Mouse (Mus musculus) thymus, postnatal 4 days (tissue): ENCODE data around the gene Vmn2r91.
"Not testable (repeated sequence)": the region's sequence is repeated elsewhere in the genome, so short reads cannot be mapped to it uniquely, and the experiment has no call there.

Experiments
- DNase-seq: peaks from one replicate; pipeline ENCODE4 v3.0.0; 2021

Gene Vmn2r91

DNA sequence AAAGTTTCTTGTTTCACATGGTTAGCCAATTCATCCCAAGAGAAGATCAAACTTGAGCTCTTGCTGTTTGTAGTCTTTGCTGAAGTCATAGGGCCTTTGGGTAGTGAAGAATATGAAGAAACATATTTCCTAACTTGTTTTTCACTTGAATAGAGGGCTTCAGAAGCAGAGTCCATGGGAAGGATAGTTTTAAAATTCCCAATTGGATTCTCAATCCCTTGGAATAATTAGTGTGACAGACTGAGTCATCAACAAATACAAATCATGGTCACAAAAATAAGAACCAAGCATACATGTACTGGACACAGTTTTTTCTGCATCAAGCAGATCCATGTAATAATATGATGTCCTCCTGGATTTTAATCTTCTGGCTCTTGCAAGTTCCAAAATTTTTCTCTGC, at the start of gene Vmn2r91:
Gene Vmn2r91 (plus strand): TSS at position 301 of the 400 bp plus-strand sequence.
- not testable (repeated sequence) for DNase-seq

DNA sequence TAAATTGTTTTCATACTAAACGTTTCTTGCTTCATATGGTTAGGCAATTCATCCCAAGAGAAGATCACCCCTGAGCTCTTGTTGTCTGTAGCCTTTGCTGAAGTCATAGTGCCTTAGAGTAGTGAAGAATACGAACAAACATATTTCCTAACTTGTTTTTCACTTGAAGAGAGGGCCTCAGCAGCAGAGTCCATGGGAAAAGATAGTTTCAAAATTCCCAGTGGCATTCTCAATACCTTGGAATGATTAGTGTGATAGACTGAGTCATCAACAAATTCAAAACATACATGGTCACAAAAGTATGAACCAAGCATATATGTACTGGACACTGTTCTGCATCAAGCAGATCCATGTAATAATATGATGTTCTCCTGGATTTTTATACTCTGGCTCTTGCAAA, 35.7 kb upstream of the Vmn2r91 start, which contains the start of gene Vmn2r124:
Gene Vmn2r124 (plus strand): TSS at position 301 of the 400 bp plus-strand sequence.
- no peak for DNase-seq

GRCm38 (mm10) chr17:18095626-18096025, 10.8 kb downstream of the Vmn2r91 start:
- DNase-seq = not testable (repeated sequence)

DNA sequence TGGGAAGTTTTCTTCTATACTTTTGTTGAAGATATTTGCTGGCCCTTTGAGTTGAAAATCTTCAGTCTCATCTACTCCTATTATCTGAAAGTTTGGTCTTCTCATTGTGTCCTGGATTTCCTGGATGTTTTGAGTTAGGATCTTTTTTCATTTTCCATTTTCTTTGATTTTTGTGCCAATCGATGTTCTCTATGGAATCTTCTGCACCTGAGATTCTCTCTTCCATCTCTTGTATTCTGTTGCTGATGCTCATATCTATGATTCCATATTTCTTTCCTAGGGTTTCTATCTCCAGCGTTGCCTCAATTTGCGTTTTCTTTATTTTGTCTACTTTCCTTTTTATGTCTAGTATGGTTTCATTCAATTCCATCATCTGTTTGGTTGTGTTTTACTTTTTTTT, 17.4 kb downstream of the Vmn2r91 start:
- DNase-seq = not testable (repeated sequence)

DNA sequence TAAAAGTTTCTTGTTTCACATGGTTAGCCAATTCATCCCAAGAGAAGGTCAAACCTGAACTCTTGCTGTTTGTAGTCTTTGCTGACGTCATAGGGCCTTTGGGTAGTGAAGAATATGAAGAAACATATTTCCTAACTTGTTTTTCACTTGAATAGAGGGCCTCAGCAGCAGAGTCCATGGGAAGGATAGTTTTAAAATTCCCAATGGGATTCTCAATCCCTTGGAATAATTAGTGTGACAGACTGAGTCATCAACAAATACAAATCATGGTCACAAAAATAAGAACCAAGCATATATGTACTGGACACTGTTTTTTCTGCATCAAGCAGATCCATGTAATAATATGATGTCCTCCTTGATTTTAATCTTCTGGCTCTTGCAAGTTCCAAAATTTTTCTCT, 66.8 kb downstream of the Vmn2r91 start, which contains the start of gene Vmn2r92:
Gene Vmn2r92 (plus strand): TSS at position 301 of the 400 bp plus-strand sequence.
- not testable (repeated sequence) for DNase-seq

DNA sequence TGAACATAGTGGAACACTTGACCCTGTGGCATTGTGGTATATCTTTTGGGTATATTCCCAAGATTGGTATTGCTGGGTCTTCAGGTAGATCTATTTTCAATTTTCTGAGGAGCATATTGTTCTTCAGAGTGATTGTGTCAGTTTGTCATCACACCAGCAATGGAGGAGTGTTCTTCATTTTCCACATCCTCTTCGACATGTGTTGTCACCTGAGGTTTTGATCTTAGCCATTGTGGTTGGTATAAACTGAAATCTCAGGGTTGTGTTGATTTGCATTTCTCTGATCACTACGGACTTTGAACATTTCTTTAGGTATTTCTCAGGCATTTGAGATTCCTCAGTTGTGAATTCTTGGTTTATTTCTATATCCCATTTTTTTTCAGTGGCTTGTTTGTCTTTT, 76.4 kb downstream of the Vmn2r91 start:
- DNase-seq = not testable (repeated sequence)
